Mouse (Mus musculus): ENCODE results near the gene Olfr119.
"Not testable (repeated sequence)": the region's sequence is repeated elsewhere in the genome, so short reads cannot be mapped to it uniquely, and the experiment has no call there.

Gene Olfr119

DNA sequence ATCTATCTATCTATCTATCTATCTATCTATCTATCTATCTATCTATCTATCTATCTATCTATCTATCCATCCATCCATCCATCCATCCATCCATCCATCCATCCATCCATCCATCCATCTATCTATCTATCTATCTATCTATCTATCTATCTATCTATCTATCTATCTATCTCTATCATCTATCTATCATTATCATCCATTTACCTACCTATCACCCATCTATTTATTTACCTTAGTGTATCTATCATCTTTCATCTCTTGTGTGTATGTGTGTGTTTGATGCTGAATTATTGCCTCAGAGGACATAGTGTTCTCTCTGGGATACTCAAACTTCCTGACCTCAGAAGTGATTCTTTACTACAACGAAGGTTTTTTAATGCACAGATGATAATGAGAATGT, at the start of gene Olfr119:
Olfr119 (plus strand) TSS at position 301 of the 400 bp plus-strand sequence.
- not testable (repeated sequence) for DNase-seq

- no peak for DNase-seq
Measured at GRCm38 (mm10) chr17:37663682-37664081, 32.7 kb upstream of the Olfr119 start, which contains the start of gene Olfr117. Gene Olfr117, minus strand, starts transcription at chr17:37663782.

DNA sequence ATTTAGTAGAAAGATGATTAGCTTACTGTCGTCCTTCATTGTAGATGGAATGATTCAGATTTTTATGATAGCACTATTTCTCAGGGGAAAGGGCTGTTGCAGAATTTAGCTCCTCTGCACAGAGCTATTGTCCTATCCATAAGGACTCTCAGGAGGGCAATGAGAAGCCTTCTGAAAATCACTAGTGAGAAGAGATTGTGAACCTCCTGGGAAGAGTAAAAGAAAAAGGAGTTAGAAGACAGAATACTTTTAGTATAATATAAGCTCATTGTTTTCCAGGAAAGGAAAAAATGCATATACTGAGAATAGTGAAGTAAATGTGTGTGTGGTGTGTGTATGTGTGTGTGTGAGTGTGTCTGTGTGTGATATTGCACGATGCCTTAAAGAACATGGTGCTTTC, 29.7 kb upstream of the Olfr119 start, which contains the start of gene Olfr118:
Olfr118 (plus strand) TSS at position 301 of the 400 bp plus-strand sequence.
- no peak for DNase-seq

DNA sequence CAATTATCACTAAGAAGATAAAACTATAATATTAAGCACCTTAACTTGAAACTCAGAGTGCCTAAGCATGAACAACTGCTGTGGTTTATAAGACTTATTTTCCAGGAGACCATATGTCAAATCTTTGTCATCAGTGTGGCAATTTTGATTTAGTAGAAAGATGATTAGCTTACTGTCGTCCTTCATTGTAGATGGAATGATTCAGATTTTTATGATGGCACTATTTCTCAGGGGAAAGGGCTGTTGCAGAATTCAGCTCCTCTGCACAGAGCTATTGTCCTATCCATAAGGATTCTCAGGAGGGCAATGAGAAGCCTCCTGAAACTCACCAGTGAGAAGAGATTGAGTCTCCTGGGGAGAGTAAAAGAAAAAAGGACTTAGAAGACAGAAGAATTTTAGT, 25.1 kb downstream of the Olfr119 start, which contains the start of gene Olfr120:
Olfr120 (plus strand) TSS at position 301 of the 400 bp plus-strand sequence.
- no peak for DNase-seq

- no peak for DNase-seq
Measured at GRCm38 (mm10) chr17:37738070-37738469, 41.7 kb downstream of the Olfr119 start.
